ENCODE assay signal across 19 mouse cellular contexts in genomic region chr12:83910451-83910850, GRCm38 (mm10). TPM values are rescaled to one million over a fixed set of nuclear protein-coding genes. Genes with fewer than 3 reads are reported as not detected.
DNase-seq lines count a peak whose midpoint lies in the region; ATAC-seq and TF ChIP-seq lines count a peak whose summit lies in the region.
"Had no signal": no experiment of that assay in that cellular context is flagged by ENCODE, and none has a peak within 500 bp of the region (broad histone marks: within the 10 kb centered on the region; RNA-seq: fewer than 3 reads in every experiment).

No protein-coding gene starts in this region.

- H3K4me2 ChIP-seq in heart, postnatal 0 days (ENCODE audit: low read depth, low read length): no peak overlapping the region
- no peak overlapping the region for H3K4me2 ChIP-seq in intestine, embryonic 15.5 days (replicated peaks)
- H3K4me2 ChIP-seq in liver, embryonic 15.5 days: 0 out of 2 replicates have a peak overlapping the region, but pooled peaks have one; percentile 6
- H3K4me2 ChIP-seq: hindbrain, embryonic 13.5 days; limb, embryonic 13.5 days; midbrain, embryonic 12.5 days; neural tube, embryonic 13.5 days had no signal

- TF ChIP-seq EP300 in heart, postnatal 0 days (IDR thresholded peaks at IDR 0.05; ENCODE audit: low read depth): no peak

- intact Hi-C loops in heart, postnatal 10 days (cut with DNase I): no loop called here
- intact Hi-C loops in heart, postnatal 14 days (cut with DNase I): no loop called here

- peak; percentile 66 for DNase-seq in heart, adult 11 months
- DNase-seq in heart, postnatal 10 days: no peak
- DNase-seq in heart, postnatal 0 days (ENCODE audit: low spot score): no peak
- DNase-seq in heart, postnatal 14 days: no peak
- no peak for DNase-seq in urinary bladder, adult 2 months (ENCODE audit: low spot score)
- DNase-seq in layer of hippocampus, adult 11-12 months (ENCODE audit: low spot score): no peak
- DNase-seq: adrenal gland, adult 2 months; cerebellum, adult 8-10 months; kidney, postnatal 4 days; lung, postnatal 10 days; right cerebral cortex, adult 18-20 months; thymus, postnatal 36 days had no signal

- 0 out of 2 replicates have a peak, but pooled peaks cover 6% of the 10 kb centered on the region for H3K36me3 ChIP-seq in heart, postnatal 0 days (replicated peaks; ENCODE audit: control insufficient read depth, insufficient read depth, low read length)
- H3K36me3 ChIP-seq in intestine, embryonic 15.5 days: no peaks in the 10 kb centered on the region
- 0 out of 2 replicates have a peak, but pooled peaks cover 6% of the 10 kb centered on the region for H3K36me3 ChIP-seq in liver, embryonic 15.5 days (replicated peaks)
- H3K36me3 ChIP-seq: neural tube, embryonic 13.5 days had no signal

- 59% methylated on average over 2 of the region's 2 CpGs for WGBS in heart, postnatal 0 days
- WGBS in intestine, embryonic 15.5 days: 57% methylated on average over 2 of the region's 2 CpGs
- WGBS in liver, embryonic 15.5 days (ENCODE audit: insufficient replicate concordance): 75% methylated on average over 2 of the region's 2 CpGs

- H3K27me3 ChIP-seq in heart, postnatal 0 days (ENCODE audit: control insufficient read depth, insufficient read depth, low read length): no peaks in the 10 kb centered on the region
- H3K27me3 ChIP-seq in intestine, embryonic 15.5 days (replicated peaks): no peaks in the 10 kb centered on the region
- no peaks in the 10 kb centered on the region for H3K27me3 ChIP-seq in liver, embryonic 15.5 days
- H3K27me3 ChIP-seq: hindbrain, embryonic 13.5 days; limb, embryonic 13.5 days; midbrain, embryonic 12.5 days; neural tube, embryonic 13.5 days had no signal

- no peak for ATAC-seq in heart, postnatal 0 days (ENCODE audit: insufficient read depth, low read depth)
- peak; percentile 92 for ATAC-seq in intestine, embryonic 15.5 days
- peak; percentile 64 for ATAC-seq in liver, embryonic 15.5 days (ENCODE audit: insufficient read depth)

- no peak overlapping the region for H3K9ac ChIP-seq in heart, postnatal 0 days (replicated peaks; ENCODE audit: low read depth, low read length)
- H3K9ac ChIP-seq in intestine, embryonic 15.5 days: no peak overlapping the region
- no peak overlapping the region for H3K9ac ChIP-seq in liver, embryonic 15.5 days
- H3K9ac ChIP-seq: hindbrain, embryonic 13.5 days; limb, embryonic 13.5 days; midbrain, embryonic 12.5 days; neural tube, embryonic 13.5 days had no signal

- TF ChIP-seq CTCF in heart, postnatal 0 days (IDR thresholded peaks at IDR 0.05; ENCODE audit: low read depth): no peak

- H3K27ac ChIP-seq in heart, postnatal 0 days (ENCODE audit: low read depth): peak overlapping the region; percentile 46; the same call in 1 of the 2 replicates
- 0 out of 2 replicates have a peak overlapping the region, but pooled peaks have one; percentile 32 for H3K27ac ChIP-seq in intestine, embryonic 15.5 days
- H3K27ac ChIP-seq in liver, embryonic 15.5 days (replicated peaks): peak overlapping the region; percentile 51; the same call in 1 of the 2 replicates
- H3K27ac ChIP-seq: forebrain, embryonic 10.5 days; hindbrain, embryonic 13.5 days; limb, embryonic 13.5 days; midbrain, embryonic 12.5 days; neural tube, embryonic 13.5 days had no signal

- H3K4me1 ChIP-seq in heart, postnatal 0 days (ENCODE audit: control insufficient read depth, insufficient read depth): peaks cover 7% of the 10 kb centered on the region; the same call in 1 of the 2 replicates
- H3K4me1 ChIP-seq in intestine, embryonic 15.5 days (replicated peaks): no peaks in the 10 kb centered on the region
- H3K4me1 ChIP-seq in liver, embryonic 15.5 days (replicated peaks): peaks cover 21% of the 10 kb centered on the region
- H3K4me1 ChIP-seq: forebrain, embryonic 10.5 days; hindbrain, embryonic 13.5 days; midbrain, embryonic 12.5 days; neural tube, embryonic 13.5 days had no signal

- H3K9me3 ChIP-seq in heart, postnatal 0 days (replicated peaks; ENCODE audit: control insufficient read depth, low read length): no peaks in the 10 kb centered on the region
- no peaks in the 10 kb centered on the region for H3K9me3 ChIP-seq in intestine, embryonic 15.5 days
- H3K9me3 ChIP-seq in liver, embryonic 15.5 days (replicated peaks): no peaks in the 10 kb centered on the region
- H3K9me3 ChIP-seq: forebrain, embryonic 10.5 days; hindbrain, embryonic 13.5 days; limb, embryonic 13.5 days; midbrain, embryonic 12.5 days; neural tube, embryonic 13.5 days had no signal

- H3K4me3 ChIP-seq in heart, postnatal 0 days (ENCODE audit: low read depth, low read length): no peak overlapping the region
- no peak overlapping the region for H3K4me3 ChIP-seq in intestine, embryonic 15.5 days (replicated peaks)
- no peak overlapping the region for H3K4me3 ChIP-seq in liver, embryonic 15.5 days (replicated peaks)
- H3K4me3 ChIP-seq: forebrain, embryonic 10.5 days; hindbrain, embryonic 13.5 days; limb, embryonic 13.5 days; midbrain, embryonic 12.5 days; neural tube, embryonic 13.5 days had no signal

RNA-seq across cellular contexts. Expression of gene Numb, which starts 11.3 kb away (rescaled TPM):
- total RNA-seq in heart, postnatal 10 days (2021): 10 to 100 TPM; 42.7 to 45.1 TPM
- total RNA-seq in heart, postnatal 0 days (2014; rRNA removed; ENCODE audit: low replicate concordance): 22.8 and 42.1 TPM in 2 replicates
- 19.0 and 19.1 TPM in 2 replicates for polyA plus RNA-seq in heart, postnatal 0 days (2015; fragmentation: Nextera tagmentation; extraction: Ambion mirVana)
- total RNA-seq in heart, postnatal 14 days (2021): 10 to 100 TPM; 37.2 to 38.0 TPM
- 34.4 and 35.9 TPM in 2 replicates for polyA plus RNA-seq in intestine, embryonic 15.5 days (2015; fragmentation: Nextera tagmentation; extraction: Ambion mirVana)
- polyA plus RNA-seq in liver, embryonic 15.5 days (2015; fragmentation: Nextera tagmentation; extraction: Ambion mirVana): 15.0 and 15.9 TPM in 2 replicates
- polyA plus RNA-seq in urinary bladder, adult 2 months (2012; rRNA removed): 50.7 and 59.7 TPM in 2 replicates

RNA-seq across cellular contexts. Expression of gene Riox1, which starts 40.0 kb away (rescaled TPM):
- 1 to 10 TPM; 7.2 to 7.7 TPM for total RNA-seq in heart, postnatal 10 days (2021)
- 12.4 and 21.9 TPM in 2 replicates for total RNA-seq in heart, postnatal 0 days (2014; rRNA removed; ENCODE audit: low replicate concordance)
- 4.6 and 5.1 TPM in 2 replicates for polyA plus RNA-seq in heart, postnatal 0 days (2015; fragmentation: Nextera tagmentation; extraction: Ambion mirVana)
- total RNA-seq in heart, postnatal 14 days (2021): 1 to 10 TPM; 5.0 to 5.9 TPM
- 17.5 and 18.3 TPM in 2 replicates for polyA plus RNA-seq in intestine, embryonic 15.5 days (2015; fragmentation: Nextera tagmentation; extraction: Ambion mirVana)
- polyA plus RNA-seq in liver, embryonic 15.5 days (2015; fragmentation: Nextera tagmentation; extraction: Ambion mirVana): 7.1 and 7.8 TPM in 2 replicates
- 8.6 and 9.2 TPM in 2 replicates for polyA plus RNA-seq in urinary bladder, adult 2 months (2012; rRNA removed)
